Mouse (Mus musculus): ENCODE results near the gene Hist1h2ag. TPM values are rescaled to one million over a fixed set of nuclear protein-coding genes. Genes with fewer than 3 reads are reported as not detected.

Gene Hist1h2ag
- polyA plus RNA-seq, 1 experiment from 2014 or later: 11.2 TPM

GRCm38 (mm10) chr13:22049737-22050440 is 7.1 kb upstream of the Hist1h2ag start:
- WGBS: under 1% methylated on average over 14 of the region's 14 CpGs
- no peaks in the 10 kb centered on the region for H3K9me3 ChIP-seq (ENCODE audit: control insufficient read depth, low read length)
- no peak for ATAC-seq (ENCODE audit: insufficient number of reproducible peaks, insufficient read depth, low FRiP score, low read depth)
- peak overlapping the region; percentile 80 for H3K9ac ChIP-seq (ENCODE audit: low read length)
- H3K36me3 ChIP-seq (ENCODE audit: control insufficient read depth, insufficient read depth, low read length): no peaks in the 10 kb centered on the region
- H3K4me1 ChIP-seq (ENCODE audit: control insufficient read depth in 2 of 2, insufficient read depth in 2 of 2, low read length in 2 of 2): peaks cover 2 to 7% of the 10 kb centered on the region in 2 experiments; a peak in 3 of 4 replicates
- peak overlapping the region; percentile 77 for H3K4me2 ChIP-seq (ENCODE audit: low read length)
- peak overlapping the region; percentile 68 to 79; a peak in 3 of 4 replicates for H3K27ac ChIP-seq (replicated peaks in 1 of 2; ENCODE audit: control insufficient read depth in 1 of 2, insufficient read depth in 1 of 2, low read depth in 2 of 2, low read length in 2 of 2)
- no peaks in the 10 kb centered on the region for H3K27me3 ChIP-seq (ENCODE audit: control insufficient read depth, insufficient read depth, low read length)
- peak overlapping the region; percentile 56 to 58 for H3K4me3 ChIP-seq (ENCODE audit: control insufficient read depth in 1 of 2, insufficient read depth in 1 of 2, low read depth in 1 of 2, low read length in 2 of 2)

- Histone ChIP-seq H3K4me2 (ENCODE audit: low read length) (no peak overlapping the region), H3K4me1 (ENCODE audit: control insufficient read depth in 2 of 2, insufficient read depth in 2 of 2, low read length in 2 of 2) (peaks cover 2 to 7% of the 10 kb centered on the region in 2 experiments), H3K27me3 (ENCODE audit: control insufficient read depth, insufficient read depth, low read length) (no peaks in the 10 kb centered on the region), H3K27ac (replicated peaks in 1 of 2; ENCODE audit: control insufficient read depth in 1 of 2, insufficient read depth in 1 of 2, low read depth in 2 of 2, low read length in 2 of 2) (no peak overlapping the region), H3K9ac (ENCODE audit: low read length) (no peak overlapping the region), H3K4me3 (ENCODE audit: control insufficient read depth in 1 of 2, insufficient read depth in 1 of 2, low read depth in 1 of 2, low read length in 2 of 2) (no peak overlapping the region), H3K9me3 (ENCODE audit: control insufficient read depth, low read length) (no peaks in the 10 kb centered on the region), H3K36me3 (ENCODE audit: control insufficient read depth, insufficient read depth, low read length) (no peaks in the 10 kb centered on the region)
- 80% methylated on average over 2 of the region's 2 CpGs for WGBS
- ATAC-seq (ENCODE audit: insufficient number of reproducible peaks, insufficient read depth, low FRiP score, low read depth): no peak
Measured at GRCm38 (mm10) chr13:22049041-22049440, 6.3 kb upstream of the Hist1h2ag start.

- 54% methylated on average over 2 of the region's 2 CpGs for WGBS
- Histone ChIP-seq H3K4me1 (ENCODE audit: control insufficient read depth in 2 of 2, insufficient read depth in 2 of 2, low read length in 2 of 2) (peaks cover 4 to 18% of the 10 kb centered on the region in 2 experiments), H3K9me3 (ENCODE audit: control insufficient read depth, low read length) (no peaks in the 10 kb centered on the region), H3K4me3 (ENCODE audit: control insufficient read depth in 1 of 2, insufficient read depth in 1 of 2, low read depth in 1 of 2, low read length in 2 of 2) (no peak overlapping the region), H3K27me3 (ENCODE audit: control insufficient read depth, insufficient read depth, low read length) (no peaks in the 10 kb centered on the region), H3K36me3 (ENCODE audit: control insufficient read depth, insufficient read depth, low read length) (no peaks in the 10 kb centered on the region), H3K9ac (ENCODE audit: low read length) (no peak overlapping the region), H3K4me2 (ENCODE audit: low read length) (no peak overlapping the region), H3K27ac (replicated peaks in 1 of 2; ENCODE audit: control insufficient read depth in 1 of 2, insufficient read depth in 1 of 2, low read depth in 2 of 2, low read length in 2 of 2) (no peak overlapping the region)
- no peak for ATAC-seq (ENCODE audit: insufficient number of reproducible peaks, insufficient read depth, low FRiP score, low read depth)
Measured at GRCm38 (mm10) chr13:22045311-22045710, 2.6 kb upstream of the Hist1h2ag start.

- Histone ChIP-seq H3K9me3 (ENCODE audit: control insufficient read depth, low read length) (no peaks in the 10 kb centered on the region), H3K27ac (replicated peaks in 1 of 2; ENCODE audit: control insufficient read depth in 1 of 2, insufficient read depth in 1 of 2, low read depth in 2 of 2, low read length in 2 of 2) (no peak overlapping the region), H3K4me2 (ENCODE audit: low read length) (0 out of 2 replicates have a peak overlapping the region, but pooled peaks have one; percentile 70), H3K9ac (ENCODE audit: low read length) (no peak overlapping the region), H3K4me1 (ENCODE audit: control insufficient read depth in 2 of 2, insufficient read depth in 2 of 2, low read length in 2 of 2) (peaks cover 2 to 21% of the 10 kb centered on the region in 2 experiments), H3K4me3 (ENCODE audit: control insufficient read depth in 1 of 2, insufficient read depth in 1 of 2, low read depth in 1 of 2, low read length in 2 of 2) (no peak overlapping the region), H3K36me3 (ENCODE audit: control insufficient read depth, insufficient read depth, low read length) (no peaks in the 10 kb centered on the region), H3K27me3 (ENCODE audit: control insufficient read depth, insufficient read depth, low read length) (no peaks in the 10 kb centered on the region)
- 91% methylated on average over 6 of the region's 6 CpGs for WGBS
- ATAC-seq (ENCODE audit: insufficient number of reproducible peaks, insufficient read depth, low FRiP score, low read depth): no peak
Measured at GRCm38 (mm10) chr13:22044432-22045155, 1.9 kb upstream of the Hist1h2ag start.

GRCm38 (mm10) chr13:22043503-22044431 is 1.0 kb upstream of the Hist1h2ag start:
- H3K27ac ChIP-seq (replicated peaks in 1 of 2; ENCODE audit: control insufficient read depth in 1 of 2, insufficient read depth in 1 of 2, low read depth in 2 of 2, low read length in 2 of 2): peak overlapping the region; percentile 83 to 85
- H3K9ac ChIP-seq (ENCODE audit: low read length): peak overlapping the region; percentile 66
- no peaks in the 10 kb centered on the region for H3K36me3 ChIP-seq (ENCODE audit: control insufficient read depth, insufficient read depth, low read length)
- no peaks in the 10 kb centered on the region for H3K9me3 ChIP-seq (ENCODE audit: control insufficient read depth, low read length)
- peak overlapping the region; percentile 40 to 42 for H3K4me3 ChIP-seq (ENCODE audit: control insufficient read depth in 1 of 2, insufficient read depth in 1 of 2, low read depth in 1 of 2, low read length in 2 of 2)
- no peaks in the 10 kb centered on the region for H3K27me3 ChIP-seq (ENCODE audit: control insufficient read depth, insufficient read depth, low read length)
- peaks cover 2 to 20% of the 10 kb centered on the region in 2 experiments; a peak in 3 of 4 replicates for H3K4me1 ChIP-seq (ENCODE audit: control insufficient read depth in 2 of 2, insufficient read depth in 2 of 2, low read length in 2 of 2)
- ATAC-seq (ENCODE audit: insufficient number of reproducible peaks, insufficient read depth, low FRiP score, low read depth): no peak
- WGBS: under 1% methylated on average over 10 of the region's 14 CpGs
- H3K4me2 ChIP-seq (ENCODE audit: low read length): peak overlapping the region; percentile 70

GRCm38 (mm10) chr13:22041651-22042567 is 835 bp downstream of the Hist1h2ag start:
- 8% methylated on average over 13 of the region's 13 CpGs for WGBS
- H3K4me2 ChIP-seq (ENCODE audit: low read length): peak overlapping the region; percentile 70
- peak overlapping the region; percentile 72 for H3K9ac ChIP-seq (ENCODE audit: low read length)
- no peaks in the 10 kb centered on the region for H3K9me3 ChIP-seq (ENCODE audit: control insufficient read depth, low read length)
- H3K36me3 ChIP-seq (ENCODE audit: control insufficient read depth, insufficient read depth, low read length): no peaks in the 10 kb centered on the region
- peaks cover 2 to 20% of the 10 kb centered on the region in 2 experiments; a peak in 3 of 4 replicates for H3K4me1 ChIP-seq (ENCODE audit: control insufficient read depth in 2 of 2, insufficient read depth in 2 of 2, low read length in 2 of 2)
- no peak for ATAC-seq (ENCODE audit: insufficient number of reproducible peaks, insufficient read depth, low FRiP score, low read depth)
- peak overlapping the region; percentile 88 to 96 for H3K27ac ChIP-seq (replicated peaks in 1 of 2; ENCODE audit: control insufficient read depth in 1 of 2, insufficient read depth in 1 of 2, low read depth in 2 of 2, low read length in 2 of 2)
- no peaks in the 10 kb centered on the region for H3K27me3 ChIP-seq (ENCODE audit: control insufficient read depth, insufficient read depth, low read length)
- peak overlapping the region; percentile 40 to 47 for H3K4me3 ChIP-seq (ENCODE audit: control insufficient read depth in 1 of 2, insufficient read depth in 1 of 2, low read depth in 1 of 2, low read length in 2 of 2)

All from heart, embryonic 14.5 days (tissue).